Mouse (Mus musculus): Measurements from ENCODE around the gene Uqcrh.

Uqcrh gene

DNA sequence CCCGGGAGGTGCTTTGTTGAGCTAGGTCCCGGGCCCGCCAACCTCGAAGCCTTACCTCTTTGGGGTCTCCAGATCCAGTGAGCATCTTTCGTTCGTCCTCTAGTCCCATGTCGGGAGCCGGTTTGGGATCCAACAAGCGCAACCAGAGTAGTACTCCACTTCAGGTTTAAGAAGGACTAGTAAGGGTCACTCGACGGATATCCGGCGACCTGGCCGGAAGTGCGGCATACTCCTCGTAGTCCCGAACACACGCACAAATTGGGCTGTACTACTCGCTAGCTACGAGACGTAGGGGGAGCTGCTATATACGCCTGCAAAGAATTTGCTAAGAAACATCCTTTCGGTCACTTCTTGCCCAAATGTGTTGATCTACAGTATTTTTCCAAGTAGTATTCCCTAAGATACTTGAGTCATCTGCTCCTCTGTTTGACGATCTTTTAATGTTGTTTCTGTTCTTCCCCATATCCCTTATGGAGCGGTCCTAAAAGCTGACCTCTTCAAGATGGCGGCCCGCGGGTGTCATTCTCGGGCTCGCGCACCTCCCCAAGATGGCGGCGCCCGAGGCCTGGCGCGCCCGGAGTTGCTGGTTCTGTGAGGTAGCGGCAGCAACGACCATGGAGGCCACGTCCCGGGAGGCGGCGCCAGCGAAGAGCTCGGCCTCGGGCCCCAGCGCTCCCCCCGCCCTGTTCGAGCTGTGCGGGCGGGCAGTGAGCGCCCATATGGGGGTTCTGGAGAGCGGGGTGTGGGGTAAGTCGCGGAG is at the start of gene Uqcrh, which contains the start of gene Lrrc41:
TSS of gene Uqcrh (minus strand) at position 211 of the 760 bp plus-strand sequence.
TSS of gene Lrrc41 (plus strand) at position 409 of the 760 bp plus-strand sequence.
- in situ Hi-C loops (cut with MboI, MseI): no loop called here

DNA sequence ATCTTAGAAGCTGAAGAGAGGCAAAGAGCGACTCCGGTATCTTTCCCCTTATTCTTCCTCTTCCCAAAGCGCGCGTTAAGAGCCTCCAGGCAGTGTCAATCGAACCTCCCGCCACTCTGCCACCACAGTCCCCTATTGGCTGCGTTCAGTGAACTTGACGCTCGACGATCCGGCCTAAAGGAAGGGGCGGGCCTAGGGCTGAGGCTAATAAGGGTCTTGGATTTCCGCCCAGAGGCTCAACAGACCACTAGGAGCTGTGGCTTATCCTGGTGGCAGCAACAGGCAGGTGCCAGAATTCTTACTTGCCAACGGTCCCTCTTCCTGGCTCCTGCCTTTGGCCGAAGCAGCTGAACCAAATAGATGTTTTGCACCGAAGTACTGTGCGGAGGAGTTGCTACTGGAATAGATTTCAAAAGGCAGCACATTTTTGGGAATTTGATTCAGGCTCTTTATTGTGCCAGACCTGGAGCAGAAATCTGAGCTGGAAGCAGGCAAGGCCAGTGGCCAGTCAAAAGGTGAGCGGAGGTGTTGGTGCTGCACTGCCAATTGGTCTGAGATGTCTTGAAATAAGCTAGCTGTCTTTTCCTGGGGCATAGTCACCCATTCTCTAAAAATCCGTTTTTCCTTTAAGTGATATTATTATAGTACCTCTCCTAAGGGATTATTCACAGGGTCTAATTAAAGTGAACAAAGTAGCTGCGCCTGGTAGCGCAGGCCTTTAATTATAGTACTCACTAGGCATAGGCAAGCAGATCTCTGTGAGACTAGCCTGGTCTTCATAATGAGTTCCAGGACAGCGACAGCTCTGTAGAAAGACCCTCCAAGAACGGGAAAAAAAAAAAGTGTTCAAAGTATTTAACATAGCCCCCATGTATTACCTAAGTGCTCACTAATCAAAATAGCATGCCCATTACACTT is 49.0 kb upstream of the Uqcrh start, which contains the start of the genes Rad54l and Pomgnt1:
TSS of gene Rad54l (minus strand) at position 89 of the 918 bp plus-strand sequence.
TSS of gene Pomgnt1 (plus strand) at position 239 of the 918 bp plus-strand sequence.
- in situ Hi-C loops (cut with MboI, MseI): no loop called here

DNA sequence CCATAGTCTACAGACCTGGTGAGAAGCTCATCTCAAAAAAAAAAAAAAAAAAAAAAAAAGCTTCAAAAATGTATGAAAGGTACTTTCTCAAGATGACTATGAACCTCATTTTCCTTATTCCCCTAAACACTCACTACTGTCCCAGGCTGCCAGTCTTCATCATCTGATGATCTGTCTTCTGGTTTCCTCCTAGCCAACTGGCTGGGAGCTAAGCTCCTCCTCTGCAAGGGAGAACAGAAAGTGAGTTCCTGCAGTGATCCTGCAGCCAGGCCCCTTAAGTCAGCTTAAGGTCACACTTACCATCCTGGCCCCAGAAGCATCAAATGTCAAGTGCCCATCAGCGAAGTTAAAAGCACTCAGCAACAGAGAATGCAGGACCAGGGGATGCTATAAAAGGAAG is 47.9 kb upstream of the Uqcrh start:
- in situ Hi-C loops (cut with MboI, MseI): no loop called here

DNA sequence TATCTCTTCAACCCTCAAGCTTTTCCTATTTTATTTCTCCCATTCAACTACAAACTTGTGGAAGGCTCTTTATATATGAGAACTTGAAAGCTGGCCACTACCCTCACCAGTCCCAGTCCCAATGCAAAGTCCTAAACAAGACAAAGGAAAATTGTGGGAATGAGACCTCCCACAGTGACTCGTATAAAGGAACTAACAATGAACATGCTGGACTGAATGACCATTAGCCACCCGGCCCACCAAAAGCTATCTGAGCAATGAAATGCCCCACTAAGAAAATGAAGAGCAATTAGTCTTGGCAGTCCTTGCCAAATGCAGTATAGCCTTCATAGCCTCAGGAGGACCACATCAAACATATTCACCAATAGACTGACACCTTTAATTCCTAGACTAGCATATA is 36.6 kb upstream of the Uqcrh start:
- in situ Hi-C loops (cut with MboI, MseI): no loop called here

DNA sequence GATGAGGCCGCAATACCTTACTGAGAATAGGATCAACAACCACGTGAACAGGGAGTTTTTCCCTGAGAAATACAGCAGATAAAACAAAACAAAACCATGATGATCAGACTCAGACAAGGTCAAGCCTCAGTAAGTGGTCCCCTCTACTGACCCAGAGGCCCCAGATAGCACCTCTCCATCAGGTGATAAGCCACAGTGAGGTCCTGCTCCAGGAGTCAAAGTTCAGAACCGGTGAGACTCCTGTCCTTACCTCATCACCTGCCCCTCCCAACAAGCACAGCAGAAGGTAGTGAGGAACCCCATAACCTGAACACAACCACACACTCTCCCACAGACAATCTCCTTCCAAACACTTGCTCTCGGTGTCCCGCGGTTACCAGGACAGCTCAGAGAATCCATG is 35.8 kb upstream of the Uqcrh start:
- in situ Hi-C loops (cut with MboI, MseI): no loop called here

DNA sequence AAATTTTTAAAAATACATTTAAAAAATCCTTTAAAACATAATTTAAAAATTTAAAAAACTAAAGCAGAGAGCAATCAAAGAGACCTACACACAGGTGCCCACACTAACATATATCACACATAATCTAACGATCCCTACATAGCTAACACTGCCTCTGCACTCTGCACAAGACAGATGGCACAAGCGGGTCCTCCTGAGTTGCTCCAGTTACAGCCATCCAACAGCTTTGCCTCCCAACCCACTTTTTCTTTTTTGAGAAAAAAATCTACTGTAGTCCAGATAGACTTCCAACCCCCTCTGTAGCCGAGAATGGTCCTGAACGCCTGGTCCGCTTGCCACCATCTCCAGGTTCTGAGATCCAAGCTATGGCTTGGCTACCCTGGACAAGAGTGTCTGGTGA is 30.4 kb upstream of the Uqcrh start:
- in situ Hi-C loops (cut with MboI, MseI): no loop called here

DNA sequence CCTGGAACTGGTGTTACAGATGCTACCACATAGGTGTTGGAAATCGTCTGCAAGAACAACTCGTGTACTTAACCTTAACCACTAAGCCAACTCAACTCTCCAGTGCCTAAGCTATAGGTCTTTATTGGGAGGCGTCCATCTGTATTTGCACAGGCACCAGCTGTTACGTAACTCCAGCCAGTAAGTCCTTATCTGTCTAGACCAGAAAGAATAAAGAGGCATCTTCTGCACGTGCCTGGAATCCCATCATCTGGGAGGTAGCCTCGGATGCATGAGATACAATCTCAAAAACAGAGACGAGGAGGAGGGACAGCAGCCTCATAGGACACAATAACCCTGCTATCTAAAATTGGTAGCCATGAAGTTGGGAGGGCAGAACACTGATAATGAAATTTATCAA is 26.1 kb upstream of the Uqcrh start:
- in situ Hi-C loops (cut with MboI, MseI): no loop called here

DNA sequence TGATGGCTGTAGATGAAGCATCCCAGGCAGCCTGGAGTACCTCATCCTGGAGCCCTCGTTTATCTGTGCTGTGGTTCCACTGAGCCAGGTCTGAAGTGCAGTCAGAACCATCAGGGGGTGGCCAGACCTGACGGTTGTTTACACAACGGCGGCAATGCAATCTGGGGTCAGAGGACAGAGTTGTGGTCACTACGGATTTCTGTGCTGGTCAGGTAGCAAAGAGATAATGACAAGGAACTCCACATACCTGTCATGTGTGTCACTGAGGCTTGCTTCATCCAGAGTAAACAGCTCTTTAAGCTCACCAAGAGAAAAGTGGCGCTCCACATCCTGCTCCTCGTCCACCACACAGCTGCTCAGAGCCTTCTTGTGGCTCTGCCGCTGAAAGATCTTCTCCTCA is 22.3 kb upstream of the Uqcrh start:
- in situ Hi-C loops (cut with MboI, MseI): no loop called here

DNA sequence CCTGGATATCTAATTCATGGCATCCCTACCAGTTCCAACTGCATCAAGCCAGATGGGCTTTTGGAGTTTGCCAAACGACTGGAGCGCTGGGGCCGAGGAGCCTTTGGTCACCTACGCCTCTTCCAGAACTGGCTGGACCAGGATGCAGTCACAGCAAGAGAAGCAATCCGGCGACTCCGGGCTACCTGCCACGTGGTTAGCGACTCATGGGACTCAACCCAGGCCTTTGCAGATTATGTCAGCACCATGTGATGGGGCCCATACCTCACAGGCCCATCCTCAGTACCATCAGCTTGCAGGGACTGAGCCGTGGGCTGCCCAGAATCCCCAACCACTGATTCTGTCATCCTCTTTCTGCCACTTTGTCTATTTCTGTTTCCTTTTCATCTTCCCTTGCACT is 21.4 kb upstream of the Uqcrh start:
- in situ Hi-C loops (cut with MboI, MseI): no loop called here

DNA sequence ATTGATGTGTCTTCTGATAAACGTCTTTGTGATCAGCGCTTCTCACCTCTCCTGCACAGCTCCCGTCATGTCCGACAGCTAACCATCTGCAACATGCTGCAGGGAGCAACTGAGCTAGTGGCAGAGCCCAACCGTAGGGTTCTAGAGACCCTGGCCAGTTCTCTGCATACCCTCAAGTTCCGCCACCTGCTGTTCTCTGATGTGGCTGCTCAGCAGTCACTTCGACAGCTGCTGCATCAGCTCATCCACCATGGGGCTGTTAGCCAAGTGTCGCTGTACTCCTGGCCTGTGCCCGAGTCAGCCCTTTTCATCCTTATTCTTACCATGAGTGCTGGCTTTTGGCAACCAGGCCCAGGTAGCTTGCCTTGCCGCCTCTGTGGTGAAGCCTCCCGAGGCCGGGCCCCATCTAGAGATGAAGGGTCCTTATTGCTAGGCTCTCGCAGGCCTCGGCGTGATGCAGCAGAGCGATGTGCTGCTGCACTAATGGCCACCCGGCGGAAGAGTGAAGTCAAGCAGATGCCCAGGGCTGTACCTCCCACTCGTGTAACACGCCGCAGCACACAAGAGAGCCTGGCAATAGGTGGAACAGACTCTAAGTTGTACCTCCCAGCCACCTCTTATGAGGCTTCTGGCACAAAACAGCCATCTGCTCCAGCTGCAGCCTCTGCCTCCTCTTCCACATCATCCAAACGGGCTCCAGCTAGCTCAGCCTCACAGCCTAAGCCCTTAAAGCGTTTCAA is 13.8 kb upstream of the Uqcrh start:
- in situ Hi-C loops (cut with MboI, MseI): no loop called here

DNA sequence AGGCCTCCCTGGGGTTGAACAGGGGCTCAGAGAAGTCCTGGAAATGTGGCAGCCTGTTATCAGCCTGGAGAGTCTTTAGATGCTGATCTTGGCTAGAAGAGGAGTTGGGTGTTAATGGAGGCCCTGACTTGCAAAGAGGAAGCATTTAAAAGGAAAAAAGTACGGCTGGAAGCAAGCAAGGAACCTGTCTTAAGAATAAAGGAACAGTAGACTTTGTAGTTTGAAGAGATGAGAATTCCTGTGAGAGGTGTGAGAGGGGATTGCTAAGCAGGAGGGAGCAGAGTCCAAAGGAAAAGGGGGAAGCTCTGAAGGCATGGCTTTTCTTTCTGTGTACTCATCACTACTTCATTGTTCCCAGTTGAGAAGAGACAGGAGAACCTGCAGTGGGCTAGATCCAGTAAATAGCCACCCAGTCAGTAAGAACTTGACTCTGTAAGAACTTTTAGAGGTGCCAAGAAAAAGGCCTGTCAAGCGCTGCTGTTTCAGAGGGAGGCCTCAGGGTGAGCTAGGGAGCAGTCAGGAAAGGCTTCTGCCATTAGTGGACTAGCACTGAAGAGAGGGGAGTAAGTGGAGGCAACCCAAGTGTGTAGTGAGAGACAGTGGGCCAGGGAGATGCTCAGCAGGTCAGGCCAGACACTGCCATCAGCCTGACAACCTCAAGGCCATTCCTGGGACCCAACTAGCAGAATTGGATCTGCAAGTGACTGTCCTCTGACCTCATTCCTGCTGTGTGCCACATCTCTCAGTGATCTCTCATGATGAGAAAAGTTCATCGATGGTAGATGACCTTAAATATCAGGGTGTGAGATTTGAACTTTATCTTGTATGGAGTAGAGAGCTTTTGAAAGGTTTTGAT is 2.6 kb upstream of the Uqcrh start:
- in situ Hi-C loops (cut with MboI, MseI): no loop called here

DNA sequence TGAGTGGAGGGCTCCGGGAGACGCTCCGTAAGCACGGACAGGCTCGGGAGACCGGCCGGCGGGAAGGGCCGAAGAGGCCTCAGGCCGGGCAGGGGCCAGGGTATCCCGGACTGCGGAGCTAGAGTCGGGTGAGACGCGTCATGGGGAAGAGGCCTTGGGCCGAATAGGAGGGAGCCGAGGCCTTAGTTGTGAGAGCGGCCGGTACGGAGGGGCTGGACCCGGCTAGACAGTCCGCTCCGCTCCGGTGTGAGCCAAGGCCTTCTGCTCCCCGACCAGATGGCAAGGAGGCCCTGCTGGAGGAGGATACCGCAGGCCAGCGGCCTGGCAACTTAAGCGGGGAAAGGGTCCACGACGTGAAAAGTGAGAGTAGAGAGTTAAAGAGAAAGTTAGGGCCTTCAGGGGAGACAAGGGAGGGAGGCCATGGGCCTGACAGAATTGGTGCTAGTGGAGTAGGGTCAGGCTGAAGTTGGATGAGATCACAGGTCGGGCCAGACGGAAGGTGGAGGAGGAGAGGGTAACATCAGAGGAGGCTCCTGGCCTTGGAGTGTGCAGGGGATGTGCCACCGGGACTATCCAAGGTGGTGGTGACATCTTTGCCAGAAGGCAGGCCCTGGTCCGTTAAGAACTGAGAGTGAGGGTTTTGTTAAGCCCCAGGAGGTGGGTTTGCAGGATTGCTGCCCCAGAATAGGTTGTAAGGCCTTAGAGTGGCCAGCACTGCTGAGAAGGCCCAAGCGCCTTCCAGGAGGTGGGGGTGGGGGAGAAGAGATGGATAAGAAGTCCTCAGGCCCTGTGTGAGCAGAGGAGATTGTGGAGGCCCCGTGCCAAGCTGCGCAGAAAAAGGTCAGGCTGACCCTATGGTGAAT is 1.7 kb upstream of the Uqcrh start:
- in situ Hi-C loops (cut with MboI, MseI): no loop called here

DNA sequence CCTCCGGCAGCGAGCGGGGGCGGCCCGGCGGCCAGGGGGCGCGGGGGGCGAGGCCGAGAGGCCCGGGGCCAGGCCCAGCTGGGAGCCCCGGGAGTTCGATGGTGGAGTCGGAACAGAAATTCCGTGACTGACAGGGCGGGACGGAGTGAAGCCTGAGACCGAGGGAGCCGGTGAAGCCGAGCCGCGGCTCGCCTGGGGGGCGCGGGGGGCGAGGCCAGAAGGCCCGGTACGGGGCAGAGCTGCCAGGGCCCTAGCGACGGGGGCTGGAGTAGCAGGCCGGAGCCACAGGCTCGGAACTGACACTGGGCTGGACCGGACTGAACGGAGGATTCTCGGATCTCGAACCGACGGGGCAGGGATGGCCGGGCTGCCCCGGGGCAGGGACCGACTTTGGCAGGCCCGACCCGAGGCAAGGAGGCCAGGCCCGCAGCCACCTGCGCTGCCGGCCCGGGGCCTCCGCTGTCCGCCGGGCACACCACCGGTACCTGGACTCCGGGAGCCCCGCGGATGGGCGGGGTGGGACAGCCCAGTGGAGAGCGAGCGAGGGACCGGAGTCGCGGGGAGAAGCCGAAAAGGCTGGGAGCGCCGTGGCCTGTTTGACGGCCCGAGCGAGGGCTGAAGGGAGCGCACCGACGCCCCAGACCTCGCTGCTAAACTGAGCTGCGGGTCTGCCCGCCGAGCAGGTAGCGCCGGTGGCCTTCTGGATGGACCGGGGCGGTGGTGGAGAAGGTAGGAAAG is 929 bp upstream of the Uqcrh start:
- in situ Hi-C loops (cut with MboI, MseI): no loop called here

DNA sequence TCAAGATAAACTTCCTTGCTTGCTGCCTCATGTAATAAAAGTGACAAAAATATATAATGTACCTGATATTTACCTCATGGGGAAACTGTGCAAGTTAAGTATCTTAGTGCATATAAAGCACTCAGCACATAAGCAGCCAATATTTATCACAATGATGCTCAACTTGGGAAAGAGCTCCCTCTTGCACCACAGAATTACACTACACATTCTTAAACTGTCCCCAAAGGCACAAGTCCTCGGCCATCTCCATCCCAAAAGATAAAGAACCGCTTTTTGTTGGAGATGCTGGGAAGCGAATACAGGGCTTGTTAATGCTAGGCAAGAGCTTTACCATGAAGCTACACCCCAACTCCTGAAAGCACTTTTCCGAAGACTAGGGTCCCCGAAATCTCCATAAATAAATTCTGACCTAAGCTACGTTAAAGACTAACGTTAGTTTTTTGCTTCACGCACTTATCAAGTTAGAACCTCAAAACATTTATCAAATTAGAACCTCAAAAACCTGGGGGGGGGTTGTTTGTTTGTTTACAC is 661 bp downstream of the Uqcrh start:
- in situ Hi-C loops (cut with MboI, MseI): no loop called here

DNA sequence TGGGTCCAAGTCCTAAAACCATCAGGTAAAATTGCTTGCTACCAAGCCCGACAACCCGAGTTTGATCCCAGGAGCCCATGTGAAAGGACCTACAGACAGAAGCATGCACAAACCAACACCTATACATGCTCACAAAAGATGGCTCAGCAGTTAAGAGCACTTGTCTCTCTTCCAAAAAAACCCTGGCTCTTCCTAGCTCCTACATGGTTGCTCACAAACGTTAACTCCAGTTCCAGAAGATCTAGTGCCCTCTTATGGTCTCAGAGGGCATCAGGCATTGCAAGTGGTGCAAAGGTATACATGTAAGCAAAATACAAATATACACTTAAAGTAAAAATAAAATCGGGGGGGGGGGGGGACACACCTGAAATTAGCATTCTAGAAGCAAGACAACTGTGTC is 1.7 kb downstream of the Uqcrh start:
- in situ Hi-C loops (cut with MboI, MseI): no loop called here

DNA sequence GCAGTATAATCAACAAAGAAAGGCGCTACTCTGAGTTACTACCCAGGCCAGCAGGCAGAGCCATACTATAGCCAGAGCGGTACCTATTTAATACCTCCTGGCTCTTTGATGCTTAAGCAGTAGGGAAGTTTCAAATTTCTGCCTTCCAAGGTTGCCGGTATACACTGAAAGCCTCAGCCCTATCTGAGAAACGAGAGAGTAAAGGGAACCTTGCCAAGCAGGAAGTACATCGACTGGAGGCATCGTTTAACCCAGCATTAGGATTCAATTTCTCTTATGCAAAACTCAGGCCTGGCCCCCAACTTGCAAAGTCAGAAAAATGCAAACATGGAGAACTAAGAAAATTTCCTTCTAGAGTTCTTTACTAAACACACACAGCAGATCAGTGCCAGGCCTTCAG is 4.8 kb downstream of the Uqcrh start:
- in situ Hi-C loops (cut with MboI, MseI): no loop called here

DNA sequence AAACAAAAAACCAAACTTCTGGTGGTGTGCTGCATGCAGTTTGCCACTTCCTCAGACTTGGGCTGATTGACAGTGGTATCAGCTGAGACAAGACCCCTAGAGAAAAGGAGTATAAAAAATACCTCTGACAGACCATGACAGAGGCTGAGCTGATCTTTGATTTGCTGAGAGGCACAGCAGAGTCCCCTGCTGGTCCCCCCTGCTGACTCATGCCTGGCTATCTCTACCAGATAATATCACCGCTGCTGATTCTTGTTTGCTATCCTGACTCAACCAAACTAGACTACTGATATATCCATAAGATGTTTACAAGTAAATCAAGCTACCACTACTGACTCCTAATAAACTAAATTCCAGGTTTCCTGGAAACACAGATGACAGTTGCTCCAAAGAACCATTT is 11.0 kb downstream of the Uqcrh start:
- in situ Hi-C loops (cut with MboI, MseI): no loop called here

DNA sequence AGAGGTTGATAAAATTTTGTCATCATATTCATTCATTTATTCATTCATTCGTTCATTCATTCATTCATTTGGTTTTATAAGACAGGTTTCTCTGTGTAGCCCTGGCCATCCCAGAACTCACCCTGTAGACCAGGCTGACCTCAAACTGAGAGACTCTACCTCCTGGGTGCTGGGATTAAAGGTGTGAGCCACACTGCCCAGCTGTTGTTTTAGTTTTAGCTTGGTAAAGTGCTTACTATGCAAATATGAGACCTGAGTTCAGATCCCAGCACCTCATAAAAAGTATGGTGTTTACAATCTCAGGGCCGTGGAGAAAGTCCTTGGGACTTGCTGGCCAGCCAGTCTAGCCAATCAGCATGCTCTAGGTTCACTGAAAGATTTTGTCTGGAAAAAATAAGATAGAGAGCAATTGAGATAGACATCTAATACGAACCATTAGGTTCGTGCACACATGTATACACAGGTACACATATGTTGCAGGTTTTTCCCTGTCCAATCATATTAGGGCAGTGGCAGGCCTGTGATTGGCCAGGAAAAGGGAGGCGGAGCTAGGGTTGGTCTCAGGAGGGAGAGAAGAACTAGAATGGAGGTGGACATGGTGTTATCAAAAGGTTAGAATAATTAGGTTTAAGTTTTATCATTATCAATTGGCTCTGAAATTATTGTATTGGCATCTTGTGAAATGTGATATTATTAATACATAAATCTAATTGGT is 15.7 kb downstream of the Uqcrh start:
- in situ Hi-C loops (cut with MboI, MseI): no loop called here
